22 mouse cellular contexts compared by ENCODE assay signal in genomic region chr8:90513601-90514000, GRCm38 (mm10).
"Had no signal": no experiment of that assay in that cellular context is flagged by ENCODE, and none has a peak within 500 bp of the region (broad histone marks: within the 10 kb centered on the region; RNA-seq: fewer than 3 reads in every experiment).

No protein-coding gene starts in this region.

- H3K27ac ChIP-seq: limb, embryonic 10.5 days; limb, embryonic 13.5 days; liver, embryonic 12.5 days; liver, embryonic 15.5 days; lung, embryonic 15.5 days; midbrain, embryonic 10.5 days; stomach, embryonic 15.5 days had no signal

- H3K4me3 ChIP-seq: limb, embryonic 10.5 days; limb, embryonic 13.5 days; liver, embryonic 12.5 days; liver, embryonic 15.5 days; lung, embryonic 15.5 days; megakaryocyte, embryonic 14.5 days; midbrain, embryonic 10.5 days; midbrain, embryonic 13.5 days; myocyte; stomach, embryonic 15.5 days had no signal

- DNase-seq: kidney, adult 9 months; kidney, postnatal 14 days; kidney, postnatal 4 days; liver; lung, adult 18-20 months; lung, postnatal 10 days; lung, postnatal 36 days; retina, postnatal 1 day; right cerebral cortex, postnatal 25 days; spleen, adult 18-20 months; thymus, postnatal 25 days had no signal

- H3K9ac ChIP-seq: limb, embryonic 13.5 days; liver, embryonic 12.5 days; liver, embryonic 15.5 days; lung, embryonic 15.5 days; midbrain, embryonic 13.5 days; stomach, embryonic 15.5 days had no signal

- H3K4me2 ChIP-seq: liver, embryonic 12.5 days; liver, embryonic 15.5 days; lung, embryonic 15.5 days; midbrain, embryonic 13.5 days; stomach, embryonic 15.5 days had no signal

- H3K36me3 ChIP-seq: limb, embryonic 10.5 days; limb, embryonic 13.5 days; liver, embryonic 12.5 days; liver, embryonic 15.5 days; lung, embryonic 15.5 days; midbrain, embryonic 10.5 days; midbrain, embryonic 13.5 days; stomach, embryonic 15.5 days had no signal

- H3K27me3 ChIP-seq: limb, embryonic 13.5 days; liver, embryonic 12.5 days; liver, embryonic 15.5 days; lung, embryonic 15.5 days; megakaryocyte, embryonic 14.5 days; midbrain, embryonic 13.5 days; stomach, embryonic 15.5 days had no signal

- H3K4me1 ChIP-seq: liver, embryonic 12.5 days; liver, embryonic 15.5 days; lung, embryonic 15.5 days; megakaryocyte, embryonic 14.5 days; stomach, embryonic 15.5 days had no signal

- H3K9me3 ChIP-seq: limb, embryonic 10.5 days; limb, embryonic 13.5 days; liver, embryonic 12.5 days; liver, embryonic 15.5 days; lung, embryonic 15.5 days; midbrain, embryonic 10.5 days; midbrain, embryonic 13.5 days; stomach, embryonic 15.5 days had no signal

- ATAC-seq: liver, embryonic 12.5 days; midbrain, embryonic 16.5 days had no signal
